Mouse (Mus musculus) heart, embryonic 11.5 days (tissue): ENCODE results near the gene Lmtk3. TPM values are rescaled to one million over a fixed set of nuclear protein-coding genes. Genes with fewer than 3 reads are reported as not detected.
A peak's percentile ranks its signal among the peaks of the same experiment; 100 is the strongest.

Source experiments
- ATAC-seq: fragments of 200-750 bp; cut with Nextera tagmentation; replicated peaks from 2 replicates; pipeline ENCODE4 v1.8.0; 2017; ENCODE audit warnings: moderate library complexity; ENCODE audit not compliant: insufficient number of reproducible peaks, low FRiP score, low TSS enrichment
- H3K27ac ChIP-seq: fragments of 300-500 bp; sonication (generic); 2 replicates; pipeline ENCODE4 v1.5.1; 2014; ENCODE audit warnings: mild to moderate bottlenecking, low read depth, low read length
- H3K27me3 ChIP-seq: fragments of 300-500 bp; sonication (generic); 2 replicates; pipeline ENCODE4 v1.6.1; 2014; ENCODE audit warnings: mild to moderate bottlenecking, low read length, mixed read lengths; ENCODE audit not compliant: control insufficient read depth, insufficient read depth
- H3K36me3 ChIP-seq: fragments of 300-500 bp; sonication (generic); 2 replicates; pipeline ENCODE4 v1.6.1; 2014; ENCODE audit warnings: mild to moderate bottlenecking, low read length, moderate library complexity, mixed read lengths; ENCODE audit not compliant: control insufficient read depth, insufficient read depth
- H3K4me1 ChIP-seq: fragments of 300-500 bp; sonication (generic); 2 replicates; pipeline ENCODE4 v1.6.1; 2014; ENCODE audit warnings: low read length; ENCODE audit not compliant: control insufficient read depth, insufficient read depth
- H3K4me2 ChIP-seq: fragments of 300-500 bp; sonication (generic); 2 replicates; pipeline ENCODE4 v1.6.1; 2014; ENCODE audit warnings: mild to moderate bottlenecking, moderate library complexity
- H3K4me3 ChIP-seq: fragments of 300-500 bp; sonication (generic); 2 replicates; pipeline ENCODE4 v1.5.1; 2014; ENCODE audit warnings: low read depth, low read length
- H3K9ac ChIP-seq: fragments of 300-500 bp; sonication (generic); 2 replicates; pipeline ENCODE4 v1.6.1; 2014; ENCODE audit warnings: mild to moderate bottlenecking, low read depth, low read length, moderate library complexity
- H3K9me3 ChIP-seq: fragments of 300-500 bp; sonication (generic); replicated peaks from 2 replicates; pipeline ENCODE4 v1.6.1; 2016; ENCODE audit warnings: low read length; ENCODE audit not compliant: control insufficient read depth
- WGBS: fragments of 180-500 bp; shearing (Covaris S2); extraction: QIAGEN DNeasy Blood & Tissue Kit; methylation state at CpG from one replicate; pipeline ENCODE4 v1.1.7; 2014; ENCODE audit not compliant: insufficient replicate concordance; 5-methylcytosine and 5-hydroxymethylcytosine counted together
- polyA plus RNA-seq: library from polyadenylated mRNA; unstranded; fragments of >200 nt; fragmentation: Nextera tagmentation; extraction: Ambion mirVana; gene quantifications from 2 replicates; pipeline ENCODE4 v1.2.1, GENCODE M21; 2014

Lmtk3 gene
- polyA plus RNA-seq, 1 experiment from 2014 or later = 1.1 TPM

DNA sequence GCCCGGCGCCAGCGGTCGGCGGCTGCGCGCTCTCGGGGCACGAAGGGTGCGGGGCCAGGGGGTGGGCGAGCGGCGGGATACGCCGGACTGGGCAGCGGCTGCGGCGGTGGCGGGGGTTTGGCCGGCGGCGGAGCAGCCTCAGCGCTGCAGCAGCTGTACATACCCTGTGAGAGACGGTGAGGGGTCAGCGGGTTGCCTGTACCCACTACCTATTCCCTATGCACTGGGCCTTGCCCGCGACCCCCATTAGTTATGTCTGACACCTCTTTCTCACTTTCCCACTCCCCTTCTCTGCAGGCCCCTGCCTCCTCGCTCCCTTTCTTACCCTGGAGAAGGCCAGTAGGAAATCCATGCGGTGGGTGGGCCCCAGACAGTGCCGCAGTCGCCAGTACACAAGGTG lies 50.4 kb downstream of the Lmtk3 start:
- ATAC-seq = no peak
- 0 out of 2 replicates have a peak, but pooled peaks cover 2% of the 10 kb centered on the region for H3K36me3 ChIP-seq
- H3K27ac ChIP-seq = no peak overlapping the region
- H3K9me3 ChIP-seq = no peaks in the 10 kb centered on the region
- peak overlapping the region; percentile 47 for H3K4me3 ChIP-seq
- under 1% methylated on average over 31 of the region's 31 CpGs for WGBS
- peaks cover 11% of the 10 kb centered on the region for H3K4me1 ChIP-seq
- peak overlapping the region; percentile 39; the same call in 1 of the 2 replicates for H3K9ac ChIP-seq
- peak overlapping the region; percentile 67 for H3K4me2 ChIP-seq
- peaks cover 51% of the 10 kb centered on the region for H3K27me3 ChIP-seq

DNA sequence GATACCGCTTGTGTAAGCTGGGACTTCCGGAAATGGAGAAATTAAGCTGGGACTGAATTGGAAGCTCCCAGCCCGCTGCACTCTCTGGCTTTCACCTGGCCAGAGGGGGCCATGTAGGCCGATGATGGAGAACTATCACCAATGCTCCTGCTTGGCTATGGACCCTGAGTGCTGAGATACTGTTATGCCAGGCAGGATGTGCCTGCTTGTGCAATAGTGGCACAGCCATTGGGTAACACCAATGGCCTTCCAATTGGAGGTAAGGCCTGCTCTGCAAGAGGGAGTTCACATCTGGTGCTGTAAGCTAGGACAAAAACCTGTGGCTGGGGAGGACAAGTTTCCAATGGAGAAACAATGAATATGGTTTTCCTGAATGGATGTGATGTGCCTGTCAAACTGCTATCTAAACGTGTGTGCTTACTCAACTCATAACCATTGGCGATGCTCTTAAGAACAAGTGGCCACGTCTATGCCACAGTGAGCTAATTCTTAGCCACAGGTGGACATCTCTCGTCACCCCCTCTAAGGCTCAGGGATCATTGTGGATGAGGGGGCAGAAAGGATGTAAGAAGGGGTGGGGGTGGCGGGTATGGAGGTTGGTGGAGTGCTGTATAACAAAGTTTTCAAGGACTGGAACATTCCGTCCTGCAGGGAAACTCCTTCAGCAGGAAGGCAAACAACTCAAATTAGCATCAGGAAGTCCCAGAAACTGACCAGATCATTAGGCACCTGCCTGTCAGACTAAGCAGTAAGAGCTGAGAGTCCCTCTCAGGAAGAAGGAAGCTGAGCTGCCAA lies 59.6 kb downstream of the Lmtk3 start:
- H3K36me3 ChIP-seq = no peaks in the 10 kb centered on the region
- no peak overlapping the region for H3K4me2 ChIP-seq
- H3K9ac ChIP-seq = no peak overlapping the region
- no peaks in the 10 kb centered on the region for H3K4me1 ChIP-seq
- no peak overlapping the region for H3K27ac ChIP-seq
- 77% methylated on average over 10 of the region's 10 CpGs for WGBS
- ATAC-seq = no peak
- peaks cover 24% of the 10 kb centered on the region for H3K27me3 ChIP-seq
- no peaks in the 10 kb centered on the region for H3K9me3 ChIP-seq
- no peak overlapping the region for H3K4me3 ChIP-seq

DNA sequence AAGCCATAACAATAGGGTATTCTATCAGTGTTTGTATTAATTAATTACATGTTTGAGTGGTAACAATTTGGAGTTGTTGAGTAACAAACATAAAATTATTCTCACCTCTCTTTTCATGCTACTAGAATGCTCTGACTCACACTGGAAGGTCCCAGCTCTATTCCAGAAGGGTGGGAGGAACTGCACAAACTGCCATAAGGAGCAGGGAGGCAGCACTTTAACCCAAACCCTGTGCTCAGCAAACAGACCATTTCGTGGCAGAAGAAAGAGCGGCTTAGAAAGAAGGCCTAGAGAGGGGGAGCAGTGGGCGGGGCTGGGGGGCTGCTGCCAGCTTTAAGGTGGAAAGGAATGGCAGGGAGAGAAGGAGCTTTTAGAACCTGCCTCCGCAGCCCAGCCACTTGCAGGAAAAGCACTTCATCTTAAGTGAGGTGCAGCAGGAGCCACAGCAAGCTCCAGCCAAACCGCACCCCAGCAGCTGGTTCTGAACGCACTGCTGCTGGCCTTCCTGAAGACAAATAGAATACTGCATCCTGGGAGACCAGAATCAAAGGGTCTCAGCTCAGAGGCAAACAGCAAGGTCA lies 65.0 kb downstream of the Lmtk3 start:
- H3K27me3 ChIP-seq = peaks cover 14% of the 10 kb centered on the region
- no peaks in the 10 kb centered on the region for H3K4me1 ChIP-seq
- H3K9me3 ChIP-seq = no peaks in the 10 kb centered on the region
- no peak overlapping the region for H3K9ac ChIP-seq
- 20% methylated on average over 6 of the region's 6 CpGs for WGBS
- no peak for ATAC-seq
- no peaks in the 10 kb centered on the region for H3K36me3 ChIP-seq
- no peak overlapping the region for H3K4me3 ChIP-seq
- no peak overlapping the region for H3K4me2 ChIP-seq
- H3K27ac ChIP-seq = no peak overlapping the region

DNA sequence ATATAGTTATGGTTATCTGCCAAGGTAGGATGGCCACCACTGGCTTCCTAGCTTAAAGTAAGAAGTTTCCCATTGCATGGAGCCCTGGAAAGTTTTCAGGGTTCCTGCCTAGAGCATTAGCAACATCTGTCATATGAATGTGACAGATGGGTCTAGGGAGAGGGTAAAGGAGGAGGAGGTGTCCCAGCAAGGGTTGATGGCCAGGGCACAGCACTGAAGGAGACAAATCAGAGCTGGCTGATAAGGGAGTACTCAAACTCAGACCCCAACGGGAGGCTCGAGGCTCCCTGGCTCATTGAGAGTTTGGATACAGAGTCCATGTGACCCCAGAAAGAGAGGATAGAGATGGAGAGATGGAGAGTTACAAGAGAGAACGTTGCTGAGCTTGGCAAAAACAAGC lies 67.1 kb downstream of the Lmtk3 start:
- whole genome bisulfite sequencing = 49% methylated on average over 3 of the region's 3 CpGs
- Histone ChIP-seq H3K9me3 (no peaks in the 10 kb centered on the region), H3K27me3 (peaks cover 13% of the 10 kb centered on the region), H3K4me2 (no peak overlapping the region), H3K4me1 (no peaks in the 10 kb centered on the region), H3K27ac (no peak overlapping the region), H3K9ac (no peak overlapping the region), H3K36me3 (no peaks in the 10 kb centered on the region), H3K4me3 (no peak overlapping the region)
- no peak for ATAC-seq

DNA sequence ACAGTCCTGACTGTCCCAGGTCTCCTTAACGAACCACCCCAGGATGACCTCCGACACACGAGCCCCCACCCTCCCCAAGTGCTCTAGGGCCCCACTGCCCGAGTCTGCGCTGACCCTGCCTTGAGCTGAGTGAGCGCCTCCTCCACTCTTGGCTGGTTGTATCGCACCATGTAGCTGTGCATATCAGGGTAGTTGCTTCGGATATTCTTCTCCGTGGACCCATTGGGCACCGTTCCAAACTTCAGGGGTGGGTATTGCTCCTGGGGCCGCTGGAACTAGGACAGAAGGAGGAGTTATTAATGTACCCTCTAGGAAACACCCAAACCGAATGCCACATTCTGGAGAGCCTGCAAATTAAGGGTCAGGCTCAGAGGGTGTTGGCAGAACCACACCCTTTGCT lies 69.6 kb downstream of the Lmtk3 start:
- no peak overlapping the region for H3K9ac ChIP-seq
- no peak overlapping the region for H3K27ac ChIP-seq
- H3K4me3 ChIP-seq = no peak overlapping the region
- no peaks in the 10 kb centered on the region for H3K9me3 ChIP-seq
- no peaks in the 10 kb centered on the region for H3K36me3 ChIP-seq
- H3K27me3 ChIP-seq = peaks cover 31% of the 10 kb centered on the region
- no peak for ATAC-seq
- H3K4me2 ChIP-seq = no peak overlapping the region
- 76% methylated on average over 12 of the region's 12 CpGs for WGBS
- no peaks in the 10 kb centered on the region for H3K4me1 ChIP-seq

Other genes with a start within 250 kb of the Lmtk3 start
- gene Hsd17b14, start 228.8 kb upstream of the Lmtk3 start, polyA plus RNA-seq = 0.31 and 1.5 TPM in 2 replicates
- 69.1 and 73.2 TPM in 2 replicates for gene Bcat2, start 213.6 kb upstream of the Lmtk3 start, polyA plus RNA-seq
- gene Fgf21, start 168.2 kb upstream of the Lmtk3 start, polyA plus RNA-seq = not detected in 2 replicates
- gene Fut1, start 166.4 kb upstream of the Lmtk3 start, polyA plus RNA-seq = not detected in 2 replicates
- 0.34 and 0.35 TPM in 2 replicates for gene Izumo1, start 161.9 kb upstream of the Lmtk3 start, polyA plus RNA-seq
- 13.9 and 14.5 TPM in 2 replicates for gene Rasip1, start 156.2 kb upstream of the Lmtk3 start, polyA plus RNA-seq
- 3.4 and 4.0 TPM in 2 replicates for gene Mamstr, start 143.8 kb upstream of the Lmtk3 start, polyA plus RNA-seq
- 0.56 and 1.0 TPM in 2 replicates for gene Fut2, start 117.3 kb upstream of the Lmtk3 start, polyA plus RNA-seq
- gene Ntn5, start 99.7 kb upstream of the Lmtk3 start, polyA plus RNA-seq = not detected in 2 replicates
- 0.24 and 0.99 TPM in 2 replicates for gene Sec1, start 89.3 kb upstream of the Lmtk3 start, polyA plus RNA-seq
- gene Car11, start 83.9 kb upstream of the Lmtk3 start, polyA plus RNA-seq = 3.3 and 5.5 TPM in 2 replicates
- gene Dbp, start 78.7 kb upstream of the Lmtk3 start, polyA plus RNA-seq = 3.3 and 3.5 TPM in 2 replicates
- 764 and 836 TPM in 2 replicates for gene Rpl18, start 68.3 kb upstream of the Lmtk3 start, polyA plus RNA-seq
- 13.2 and 17.3 TPM in 2 replicates for gene Sphk2, start 65.7 kb upstream of the Lmtk3 start, polyA plus RNA-seq
- 0.58 and 0.67 TPM in 2 replicates for gene Fam83e, start 62.5 kb upstream of the Lmtk3 start, polyA plus RNA-seq
- gene Spaca4, start 57.9 kb upstream of the Lmtk3 start, polyA plus RNA-seq = not detected in 2 replicates
- gene Sult2b1, start 931 bp downstream of the Lmtk3 start, polyA plus RNA-seq = 0.27 and 0.33 TPM in 2 replicates
- gene Cyth2, start 30.8 kb downstream of the Lmtk3 start, polyA plus RNA-seq = 89.7 and 104 TPM in 2 replicates
- 0.39 and 1.0 TPM in 2 replicates for gene Kcnj14, start 41.0 kb downstream of the Lmtk3 start, polyA plus RNA-seq
- 48.7 and 49.8 TPM in 2 replicates for gene Grwd1, start 47.2 kb downstream of the Lmtk3 start, polyA plus RNA-seq
- 76.0 and 115 TPM in 2 replicates for gene Kdelr1, start 89.0 kb downstream of the Lmtk3 start, polyA plus RNA-seq
- 0.11 TPM in 2 replicates for gene Grin2d, start 94.6 kb downstream of the Lmtk3 start, polyA plus RNA-seq
- 0.54 and 1.3 TPM in 2 replicates for gene Syngr4, start 113.0 kb downstream of the Lmtk3 start, polyA plus RNA-seq
- 5.5 and 5.8 TPM in 2 replicates for gene Tmem143, start 113.2 kb downstream of the Lmtk3 start, polyA plus RNA-seq
- gene Emp3, start 137.7 kb downstream of the Lmtk3 start, polyA plus RNA-seq = 62.4 and 65.3 TPM in 2 replicates
- 2.0 and 3.4 TPM in 2 replicates for gene Ccdc114, start 140.3 kb downstream of the Lmtk3 start, polyA plus RNA-seq
- gene Abcc6, start 246.6 kb downstream of the Lmtk3 start, polyA plus RNA-seq = 0.04 TPM in 2 replicates
- 19.2 and 20.8 TPM in 2 replicates for gene Nomo1, start 250.0 kb downstream of the Lmtk3 start, polyA plus RNA-seq